Mouse (Mus musculus) kidney, adult 2 months (tissue): ENCODE data around the gene Tmem37.

Experiments
- CTCF ChIP-seq: fragments of 200-500 bp; conservative IDR thresholded peaks from 2 replicates; pipeline ENCODE4 v1.5.1; 2011; ENCODE audit warnings: low read depth, mild to moderate bottlenecking, control low read depth, low read length, moderate library complexity, mixed read lengths; ENCODE audit not compliant: insufficient read depth, insufficient read length
- POLR2A ChIP-seq: fragments of 200-500 bp; IDR thresholded peaks from one replicate; pipeline ENCODE4 v1.6.1; 2011; ENCODE audit warnings: low read depth, low read length, control low read depth

DNA sequence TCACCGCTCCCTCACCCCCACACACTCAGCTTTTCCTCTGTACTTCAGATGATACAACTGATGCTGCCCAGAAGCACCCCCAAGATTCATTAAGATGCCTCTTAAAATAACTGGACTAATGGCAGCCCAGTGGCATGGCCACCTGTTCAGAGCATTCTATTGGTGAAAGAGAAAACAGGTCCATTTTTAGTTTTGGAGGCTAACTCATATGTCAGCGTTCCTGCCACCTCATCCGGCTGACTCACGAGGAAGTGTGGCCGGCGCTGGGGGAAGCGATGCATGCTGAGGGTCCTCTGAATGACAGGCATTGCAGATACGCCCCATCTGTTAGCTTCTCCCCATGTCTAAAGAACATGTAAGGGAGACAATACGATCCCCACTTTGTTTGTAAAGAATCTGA is 35.3 kb downstream of the Tmem37 start:
- TF ChIP-seq CTCF (no peak), POLR2A (no peak)
